Mouse (Mus musculus) gastrocnemius, adult 2 months (tissue): ENCODE measurements around the gene Pet100. TPM values are rescaled to one million over a fixed set of nuclear protein-coding genes. Genes with fewer than 3 reads are reported as not detected.

ENCODE experiments used
- DNase-seq: peaks from one replicate; pipeline ENCODE4 v3.0.0; 2022
- H3K27ac ChIP-seq: fragments of 200-600 bp; 2 replicates; pipeline ENCODE4 v1.8.1; 2022; ENCODE audit warnings: mild to moderate bottlenecking
- H3K4me3 ChIP-seq: fragments of 200-600 bp; 2 replicates; pipeline ENCODE4 v1.8.1; 2022; ENCODE audit warnings: mild to moderate bottlenecking, moderate library complexity
- CTCF ChIP-seq: fragments of 200-600 bp; IDR thresholded peaks from 2 replicates; pipeline ENCODE4 v1.8.1; 2022; ENCODE audit warnings: antibody characterized with exemption, mild to moderate bottlenecking, moderate library complexity
- intact Hi-C: fragments of 180-260 bp; cut with DNase I; formaldehyde crosslinking; loops from one replicate; pipeline ENCODE4 v1.15.1; 2025
- total RNA-seq, 2 experiments: library from RNA; stranded (reverse); gene quantifications; 2 replicates each; pipeline ENCODE4 v1.2.3; 2021

Gene Pet100
- total RNA-seq, 2 experiments from 2014 or later: 87.7 to 92.0 TPM

DNA sequence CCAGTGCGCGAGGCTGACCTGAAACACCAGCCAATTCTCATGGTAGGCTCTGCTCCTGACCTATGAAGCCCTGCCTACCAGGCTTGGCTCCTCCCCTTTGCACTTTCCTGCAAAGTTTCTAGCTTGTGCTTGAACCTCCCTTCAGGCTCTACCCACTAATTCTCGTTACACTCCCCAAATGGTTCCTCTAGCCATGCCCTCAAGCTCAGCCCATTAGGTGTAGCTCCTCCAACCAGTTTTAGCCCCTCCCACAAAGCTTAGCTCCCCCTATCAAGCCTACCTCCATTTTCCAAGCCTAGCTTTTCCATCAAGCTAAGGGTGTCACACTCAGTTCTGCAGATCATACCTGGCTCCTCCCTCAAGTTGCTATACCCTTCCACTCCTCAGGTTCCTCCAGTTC is 23.3 kb upstream of the Pet100 start:
- Histone ChIP-seq H3K4me3 (no peak overlapping the region), H3K27ac (no peak overlapping the region)
- intact Hi-C loops: no loop called here
- TF ChIP-seq CTCF: no peak
- no peak for DNase-seq

DNA sequence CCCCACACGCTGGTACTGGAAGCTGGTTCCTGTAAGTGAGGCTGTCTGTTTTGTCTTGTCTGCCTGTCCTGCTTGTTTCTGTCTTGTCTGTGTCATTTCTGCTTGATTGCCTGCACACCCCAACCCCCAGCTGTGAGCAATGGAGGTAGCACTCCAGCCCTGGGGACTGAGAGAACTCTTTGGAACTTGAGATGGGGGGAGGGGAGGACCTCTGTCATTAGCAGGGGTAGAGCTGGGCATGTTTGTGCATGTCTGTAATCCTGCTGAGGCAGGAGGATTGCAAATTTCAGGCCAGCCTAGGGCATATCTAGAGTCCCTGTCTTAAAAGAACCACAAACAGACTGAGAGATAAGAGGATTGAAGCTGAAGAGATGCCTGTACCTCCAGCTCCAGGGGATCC is 22.1 kb upstream of the Pet100 start:
- intact Hi-C loops: no loop called here

DNA sequence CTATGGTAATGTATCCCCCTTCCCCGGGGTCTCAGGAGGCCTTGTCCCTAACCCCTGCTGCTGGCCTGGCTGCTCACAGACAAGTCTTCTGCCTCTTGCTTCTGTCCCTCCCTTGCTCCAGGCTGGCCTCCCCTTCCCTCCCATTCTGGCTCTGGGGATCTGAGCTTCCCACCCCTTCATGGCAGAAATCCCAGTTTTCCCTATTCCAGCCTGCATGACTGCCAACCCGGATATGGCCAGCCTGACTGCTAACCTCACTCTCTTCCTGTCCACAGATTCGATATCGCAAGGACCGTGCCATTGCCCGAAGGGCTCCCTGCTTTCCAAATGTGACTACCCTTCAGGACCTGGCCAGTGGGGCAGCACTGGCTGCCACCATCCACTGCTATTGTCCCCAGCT is 20.9 kb upstream of the Pet100 start:
- intact Hi-C loops: no loop called here
- DNase-seq: peak; percentile 60
- Histone ChIP-seq H3K4me3 (peak overlapping the region; percentile 58), H3K27ac (peak overlapping the region; percentile 51; the same call in 1 of the 2 replicates)
- TF ChIP-seq CTCF: no peak

More for the DNA sequence above, 22.1 kb upstream of the Pet100 start:
- H3K4me3 ChIP-seq: no peak overlapping the region
- no peak overlapping the region for H3K27ac ChIP-seq
- TF ChIP-seq CTCF: no peak
- no peak for DNase-seq

DNA sequence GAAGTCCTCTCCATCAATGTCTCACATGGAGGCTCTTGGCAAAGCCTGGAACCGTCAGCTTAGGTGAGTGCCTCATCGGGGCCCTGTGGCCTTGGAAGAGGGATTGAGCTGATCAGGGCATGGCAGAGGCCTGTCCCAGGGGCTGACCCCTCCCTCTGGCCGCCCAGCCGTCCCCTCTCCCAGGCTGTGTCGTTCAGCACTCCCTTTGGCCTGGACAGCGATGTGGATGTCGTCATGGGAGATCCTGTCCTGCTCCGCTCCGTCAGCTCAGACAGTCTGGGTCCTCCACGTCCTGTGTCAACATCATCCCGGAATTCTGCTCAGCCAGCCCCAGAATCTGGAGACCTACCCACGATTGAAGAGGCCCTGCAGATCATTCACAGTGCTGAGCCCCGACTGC is 17.9 kb upstream of the Pet100 start:
- no peak overlapping the region for H3K4me3 ChIP-seq
- TF ChIP-seq CTCF: no peak
- intact Hi-C loops: no loop called here
- no peak for DNase-seq
- H3K27ac ChIP-seq: no peak overlapping the region

DNA sequence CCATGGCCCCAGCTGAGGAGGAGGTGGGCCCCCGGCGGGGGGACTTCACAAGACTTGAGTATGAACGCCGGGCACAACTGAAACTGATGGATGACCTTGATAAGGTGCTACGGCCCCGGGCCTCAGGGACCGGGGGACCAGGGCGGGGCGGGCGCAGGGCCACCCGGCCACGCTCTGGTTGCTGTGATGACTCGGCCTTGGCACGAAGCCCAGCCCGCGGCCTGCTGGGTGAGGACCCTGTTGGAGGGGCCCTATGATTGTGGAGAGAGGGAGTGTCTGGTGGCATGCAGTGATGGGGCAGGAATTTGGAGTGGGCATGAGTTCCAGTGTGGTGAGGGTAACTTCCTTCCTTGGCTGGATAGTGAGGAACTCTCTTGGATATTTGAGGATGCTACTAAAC is 14.8 kb upstream of the Pet100 start:
- Histone ChIP-seq H3K4me3 (no peak overlapping the region), H3K27ac (no peak overlapping the region)
- no peak for DNase-seq
- intact Hi-C loops: no loop called here
- no peak for TF ChIP-seq CTCF

DNA sequence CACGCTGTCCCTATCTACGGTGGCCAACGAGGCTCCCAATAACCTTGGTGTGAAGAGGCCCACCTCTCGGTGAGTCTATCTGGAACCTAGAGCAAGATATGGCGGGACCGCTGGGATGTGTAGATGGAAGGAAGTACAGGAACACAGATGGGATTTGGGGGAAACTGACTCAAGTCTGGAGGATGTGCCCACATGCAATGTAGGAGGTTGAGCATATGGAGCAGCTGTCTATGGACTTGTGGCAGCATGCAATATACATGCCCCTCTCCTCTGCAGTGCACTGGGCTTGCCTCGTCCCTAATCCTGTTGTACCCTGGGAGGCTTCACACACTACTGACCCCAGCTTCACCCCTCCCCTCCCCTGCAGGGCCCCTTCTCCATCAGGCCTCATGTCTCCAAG is 13.5 kb upstream of the Pet100 start:
- no peak for TF ChIP-seq CTCF
- no peak overlapping the region for H3K27ac ChIP-seq
- no peak overlapping the region for H3K4me3 ChIP-seq
- intact Hi-C loops: no loop called here
- DNase-seq: no peak

DNA sequence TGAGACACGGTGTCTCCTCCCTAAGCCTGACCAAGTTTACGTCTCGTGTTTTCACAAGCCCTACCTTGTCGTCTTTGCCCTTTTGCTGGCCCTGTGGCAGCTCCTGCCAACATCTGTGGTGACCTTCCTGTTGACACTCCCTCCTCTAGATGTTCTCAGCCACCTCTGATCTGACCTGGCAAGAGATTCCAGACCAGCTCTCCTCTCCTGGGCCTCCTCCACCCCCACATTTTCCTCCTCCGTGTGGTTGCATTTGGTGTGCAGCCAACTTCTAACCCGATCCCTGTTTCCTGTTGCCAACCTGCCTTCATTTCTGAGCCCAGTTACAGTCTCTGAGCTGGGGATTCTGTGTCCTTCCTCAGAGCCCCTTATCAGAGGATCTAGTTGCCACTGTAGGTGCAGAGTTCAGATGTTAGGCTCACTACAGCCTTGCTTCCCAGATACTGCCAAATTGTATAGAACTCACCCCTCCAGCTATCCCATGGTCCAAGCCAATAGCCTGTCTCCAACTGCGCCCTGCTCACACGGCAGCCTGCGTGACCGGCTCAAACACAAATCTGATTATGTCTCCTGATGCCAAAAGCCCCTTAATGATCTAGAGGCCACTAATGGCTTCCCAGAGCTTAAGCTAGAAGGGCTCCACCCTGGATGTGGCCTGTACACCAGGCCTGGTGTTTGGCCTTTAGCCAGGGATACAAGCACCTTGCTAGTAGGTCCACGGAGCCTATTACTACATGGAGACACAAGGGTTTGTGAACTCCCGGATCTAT is 12.1 kb upstream of the Pet100 start:
- no peak overlapping the region for H3K4me3 ChIP-seq
- intact Hi-C loops: no loop called here
- no peak for DNase-seq
- H3K27ac ChIP-seq: no peak overlapping the region; the same call in 1 of the 2 replicates
- no peak for TF ChIP-seq CTCF

DNA sequence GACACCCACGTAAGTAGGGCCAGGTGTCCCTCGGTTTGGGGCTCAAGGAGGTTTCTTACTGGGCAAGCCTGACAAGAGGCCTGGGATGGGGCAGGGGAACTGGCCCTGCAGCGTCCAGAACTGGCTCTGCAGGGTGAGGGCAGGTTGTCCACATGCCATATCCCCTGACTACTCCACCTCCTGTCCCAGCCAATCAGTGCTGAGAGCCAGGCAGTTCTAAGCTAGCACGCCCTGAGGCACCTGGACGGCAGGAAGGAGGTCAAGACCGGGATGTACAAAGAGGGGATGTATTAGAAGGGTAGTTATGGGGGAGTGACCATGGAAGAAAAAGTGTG is 11.6 kb upstream of the Pet100 start:
- no peak overlapping the region for H3K4me3 ChIP-seq
- no peak for DNase-seq
- H3K27ac ChIP-seq: no peak overlapping the region
- no peak for TF ChIP-seq CTCF
- intact Hi-C loops: no loop called here

DNA sequence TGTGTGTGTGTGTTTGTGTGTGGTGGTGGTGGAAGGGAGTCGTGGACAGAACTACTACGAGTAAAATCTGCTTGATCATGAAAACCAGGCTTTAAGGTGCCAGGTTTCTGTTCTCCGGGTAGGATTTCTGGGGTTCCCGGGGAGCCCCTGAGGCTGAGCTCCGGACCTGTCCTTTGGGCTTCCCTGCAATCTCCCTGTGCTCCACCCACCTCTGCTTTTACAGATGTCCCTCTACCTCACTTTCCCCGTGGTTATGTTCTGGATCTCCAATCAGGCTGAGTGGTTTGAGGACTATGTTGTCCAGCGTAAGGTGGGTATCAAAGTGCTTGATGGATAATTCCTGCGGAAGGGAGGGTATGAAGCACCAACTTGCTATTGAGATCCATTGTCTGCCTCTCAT is 771 bp downstream of the Pet100 start:
- intact Hi-C loops: loop anchor here (5.0 to 10.0 kb wide), 2 partner anchors 105 to 1053 kb away; partner anchors contain the start of gene Pnpla6
- no peak for TF ChIP-seq CTCF
- H3K4me3 ChIP-seq: peak overlapping the region; percentile 96; the same call in 1 of the 2 replicates
- no peak overlapping the region for H3K27ac ChIP-seq
- no peak for DNase-seq

DNA sequence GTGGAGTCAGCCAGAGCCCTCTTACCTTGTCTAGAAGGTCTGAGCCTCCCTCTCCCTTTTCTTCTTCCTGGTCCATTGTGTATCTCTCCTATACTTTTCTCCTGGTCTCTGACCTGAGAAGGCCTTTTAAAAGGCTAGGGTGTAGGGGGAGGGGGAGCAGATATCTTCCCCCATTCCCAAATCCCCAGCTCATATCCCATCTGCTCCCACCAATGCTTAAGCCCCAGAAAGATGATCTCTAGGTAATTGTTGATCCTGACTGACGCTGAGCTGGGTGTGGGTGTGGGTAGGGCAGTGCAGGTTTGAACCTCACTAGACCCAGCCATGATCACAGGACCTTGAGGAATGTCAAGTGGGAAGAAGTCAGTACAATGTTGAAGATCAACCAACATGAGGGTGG is 4.1 kb downstream of the Pet100 start, which contains the start of gene Pcp2:
Pcp2 (minus strand) TSS at position 101 of the 400 bp plus-strand sequence.
- TF ChIP-seq CTCF: no peak
- H3K4me3 ChIP-seq: no peak within 1 kb of the TSS
- no peak within 1 kb of the TSS for H3K27ac ChIP-seq
- no peak for DNase-seq
- intact Hi-C loops: loop anchor here (10.0 kb wide), 1 partner anchor 1049 kb away; no protein-coding TSS in a partner anchor

DNA sequence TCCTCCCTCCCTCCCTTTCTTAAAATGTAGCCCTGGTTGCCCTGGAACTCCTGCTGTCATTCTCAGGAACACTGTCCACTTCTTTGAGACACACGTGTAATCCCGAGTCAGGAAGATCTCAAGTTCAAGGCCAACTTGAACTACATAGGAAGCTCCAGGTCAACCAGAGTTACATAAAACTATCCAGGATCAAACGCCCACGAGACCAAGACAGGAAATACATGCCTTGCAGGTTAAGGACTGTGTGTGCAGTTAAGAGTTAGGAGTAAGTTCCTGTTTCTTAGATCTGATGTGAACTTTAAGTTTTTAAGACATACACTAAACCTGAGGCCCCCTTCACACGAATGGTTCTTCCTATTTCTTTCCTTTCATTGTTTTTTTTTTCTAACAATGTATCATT is 5.6 kb downstream of the Pet100 start:
- Histone ChIP-seq H3K4me3 (no peak overlapping the region), H3K27ac (no peak overlapping the region)
- intact Hi-C loops: loop anchor here (10.0 kb wide), 1 partner anchor 1048 kb away; no protein-coding TSS in a partner anchor
- TF ChIP-seq CTCF: no peak
- DNase-seq: no peak

DNA sequence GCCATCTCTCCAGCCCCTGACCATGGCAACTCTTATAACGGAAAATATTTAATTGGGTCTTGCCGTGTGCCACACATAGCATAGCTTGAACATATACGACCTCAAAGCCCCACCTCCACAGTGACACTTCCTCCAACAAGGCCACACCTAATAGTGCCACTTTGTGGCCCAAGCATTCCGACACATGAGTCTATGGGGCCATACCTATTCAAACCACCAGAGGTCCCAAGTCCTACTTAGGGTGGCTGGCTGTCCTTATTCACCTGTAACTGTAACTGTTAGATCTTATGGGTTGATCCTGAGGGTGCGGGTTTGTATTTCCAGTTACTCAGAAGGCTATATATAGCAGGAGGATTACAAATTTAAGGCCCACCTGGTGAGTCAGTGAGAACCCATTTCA is 6.7 kb downstream of the Pet100 start:
- DNase-seq: no peak
- intact Hi-C loops: loop anchor here (10.0 kb wide), 1 partner anchor 1047 kb away; no protein-coding TSS in a partner anchor
- H3K27ac ChIP-seq: no peak overlapping the region
- no peak overlapping the region for H3K4me3 ChIP-seq
- peak; percentile 45 for TF ChIP-seq CTCF

DNA sequence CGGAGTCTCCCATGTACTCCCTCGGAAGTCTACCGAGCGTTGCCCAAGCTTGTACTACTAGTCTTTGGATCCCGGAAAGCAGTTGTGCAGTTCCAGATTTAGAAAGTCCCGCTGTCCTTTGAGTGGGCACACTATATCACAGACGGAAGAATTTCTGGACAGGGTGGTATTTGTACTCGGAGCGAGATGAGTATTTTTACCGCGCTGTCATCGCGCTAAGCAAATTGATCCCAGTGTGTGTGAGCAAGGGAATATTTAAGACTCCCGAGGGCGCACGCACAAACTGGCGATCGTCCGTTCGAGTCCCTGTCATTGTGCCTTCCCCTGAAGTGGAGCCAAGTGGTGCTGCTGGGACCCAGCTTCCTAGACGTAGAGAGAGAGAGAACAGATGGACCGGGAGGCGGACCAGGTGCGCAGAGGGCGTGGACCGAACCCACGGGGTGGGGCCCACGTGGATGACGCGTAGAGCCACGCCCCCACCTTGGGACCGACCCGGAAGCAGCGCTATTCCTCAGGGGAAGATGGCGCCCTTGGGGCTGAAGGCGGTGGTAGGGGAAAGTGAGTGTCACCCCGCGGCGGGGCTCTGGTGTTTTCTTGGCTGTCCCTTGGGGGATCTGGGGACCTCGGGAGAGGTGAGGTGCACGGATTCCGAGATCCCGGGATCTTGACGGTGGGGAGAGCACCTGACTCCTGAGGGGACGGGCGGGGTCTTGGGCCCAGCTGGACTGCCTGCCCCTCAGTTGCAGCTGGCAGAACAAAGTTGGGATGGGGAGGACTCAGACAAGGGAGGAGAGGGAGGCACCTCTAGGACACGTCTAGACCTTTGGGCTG is 9.5 kb downstream of the Pet100 start, which contains the start of gene Stxbp2:
Stxbp2 (plus strand) TSS at position 309 of the 831 bp plus-strand sequence.
- DNase-seq: peak; percentile 63
- Histone ChIP-seq H3K27ac (no peak within 1 kb of the TSS; the same call in 1 of the 2 replicates), H3K4me3 (peak within 1 kb of the TSS; percentile 74)
- no peak for TF ChIP-seq CTCF
- intact Hi-C loops: no loop called here
